Mouse (Mus musculus): ENCODE data around the gene Gm43951. TPM values are rescaled to one million over a fixed set of nuclear protein-coding genes. Genes with fewer than 3 reads are reported as not detected.
A peak's percentile ranks its signal among the peaks of the same experiment; 100 is the strongest.

The Gm43951 gene
- polyA plus RNA-seq, 1 experiment, result 2.8 TPM

DNA sequence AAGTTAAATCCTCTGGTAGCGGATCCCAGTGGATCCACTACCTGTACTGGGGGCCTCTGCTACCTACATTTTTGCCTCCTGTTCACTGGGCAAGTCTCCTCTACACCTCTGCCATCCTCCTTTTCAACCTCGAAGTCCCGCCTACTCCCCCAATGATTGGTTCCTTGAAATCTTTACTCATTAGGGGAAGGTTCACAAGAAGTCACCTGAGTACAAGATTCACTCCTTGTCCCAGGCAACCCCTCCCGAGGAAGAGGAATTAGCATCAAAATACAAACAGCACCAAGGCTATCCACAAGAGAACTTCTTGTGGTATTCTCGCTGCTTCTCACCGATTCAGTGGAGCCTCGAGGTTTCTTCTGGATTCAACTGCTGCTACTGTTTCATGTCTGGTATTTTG, 25.4 kb upstream of the Gm43951 start:
- no peak overlapping the region for H3K4me3 ChIP-seq (replicated peaks; ENCODE audit: insufficient read depth, low read depth, low read length)
- no peak for TF ChIP-seq CTCF (IDR thresholded peaks at IDR 0.05; ENCODE audit: borderline replicate concordance, insufficient read depth, low read depth, low read length)
- TF ChIP-seq POLR2A (IDR thresholded peaks at IDR 0.05; ENCODE audit: borderline replicate concordance, insufficient read depth, low read length), result no peak
- no peak overlapping the region for H3K27ac ChIP-seq (ENCODE audit: insufficient read depth, low read length)
- no peak for DNase-seq
- 94% methylated on average over 7 of the region's 7 CpGs for WGBS
- no peaks in the 10 kb centered on the region for H3K27me3 ChIP-seq (ENCODE audit: control insufficient read depth, insufficient read depth, low read length)
- no peaks in the 10 kb centered on the region for H3K4me1 ChIP-seq (ENCODE audit: control insufficient read depth, insufficient read depth, low read length)

DNA sequence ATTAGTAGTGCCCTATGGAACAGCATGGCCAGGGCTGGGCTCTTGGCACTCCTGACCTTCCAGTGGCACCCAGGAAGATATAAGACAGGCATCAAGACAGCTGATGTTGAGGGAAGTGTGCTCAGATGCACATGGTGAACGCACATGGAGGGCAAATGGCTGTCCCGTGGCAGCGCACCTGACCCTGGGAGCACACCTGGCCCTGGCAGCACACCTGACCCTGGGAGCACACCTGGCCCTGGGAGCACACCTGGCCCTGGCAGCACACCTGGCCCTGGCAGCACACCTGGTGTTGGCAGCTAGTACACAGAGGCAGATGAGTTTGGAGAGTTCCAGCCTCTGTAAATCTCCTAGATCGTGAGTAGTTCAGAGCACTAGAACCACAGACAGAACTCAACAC, 21.9 kb upstream of the Gm43951 start:
- H3K4me3 ChIP-seq (replicated peaks; ENCODE audit: insufficient read depth, low read depth, low read length), result no peak overlapping the region
- DNase-seq, result no peak
- H3K27me3 ChIP-seq (ENCODE audit: control insufficient read depth, insufficient read depth, low read length), result no peaks in the 10 kb centered on the region
- TF ChIP-seq POLR2A (IDR thresholded peaks at IDR 0.05; ENCODE audit: borderline replicate concordance, insufficient read depth, low read length) (no peak), CTCF (IDR thresholded peaks at IDR 0.05; ENCODE audit: borderline replicate concordance, insufficient read depth, low read depth, low read length) (no peak)
- H3K27ac ChIP-seq (ENCODE audit: insufficient read depth, low read length), result no peak overlapping the region
- peaks cover 8% of the 10 kb centered on the region for H3K4me1 ChIP-seq (ENCODE audit: control insufficient read depth, insufficient read depth, low read length)
- WGBS, result 90% methylated on average over 4 of the region's 4 CpGs

DNA sequence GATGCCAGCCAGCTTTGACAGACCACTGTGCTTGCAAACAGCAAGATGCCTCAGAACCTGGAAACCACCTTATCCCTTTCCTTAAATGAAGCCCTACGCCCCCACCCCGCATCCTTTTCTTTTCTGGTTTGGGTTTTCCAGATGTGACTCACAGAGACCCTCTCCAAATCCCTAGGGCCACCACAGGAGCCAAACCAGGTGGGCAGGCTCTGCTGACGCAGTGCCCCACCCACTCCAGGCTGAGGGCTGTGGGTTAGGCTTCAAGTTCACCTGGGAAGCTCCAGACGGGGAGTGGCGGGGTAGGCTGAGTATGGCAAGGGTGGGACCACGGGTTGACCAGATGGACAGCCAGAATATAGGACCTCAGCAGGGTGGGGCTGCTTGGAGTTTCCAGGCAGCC, 20.3 kb upstream of the Gm43951 start:
- Histone ChIP-seq H3K4me1 (ENCODE audit: control insufficient read depth, insufficient read depth, low read length) (peaks cover 8% of the 10 kb centered on the region), H3K27me3 (ENCODE audit: control insufficient read depth, insufficient read depth, low read length) (no peaks in the 10 kb centered on the region), H3K4me3 (replicated peaks; ENCODE audit: insufficient read depth, low read depth, low read length) (no peak overlapping the region), H3K27ac (ENCODE audit: insufficient read depth, low read length) (no peak overlapping the region)
- DNase-seq, result no peak
- TF ChIP-seq POLR2A (IDR thresholded peaks at IDR 0.05; ENCODE audit: borderline replicate concordance, insufficient read depth, low read length) (no peak), CTCF (IDR thresholded peaks at IDR 0.05; ENCODE audit: borderline replicate concordance, insufficient read depth, low read depth, low read length) (no peak)
- WGBS, result 79% methylated on average over 6 of the region's 6 CpGs

DNA sequence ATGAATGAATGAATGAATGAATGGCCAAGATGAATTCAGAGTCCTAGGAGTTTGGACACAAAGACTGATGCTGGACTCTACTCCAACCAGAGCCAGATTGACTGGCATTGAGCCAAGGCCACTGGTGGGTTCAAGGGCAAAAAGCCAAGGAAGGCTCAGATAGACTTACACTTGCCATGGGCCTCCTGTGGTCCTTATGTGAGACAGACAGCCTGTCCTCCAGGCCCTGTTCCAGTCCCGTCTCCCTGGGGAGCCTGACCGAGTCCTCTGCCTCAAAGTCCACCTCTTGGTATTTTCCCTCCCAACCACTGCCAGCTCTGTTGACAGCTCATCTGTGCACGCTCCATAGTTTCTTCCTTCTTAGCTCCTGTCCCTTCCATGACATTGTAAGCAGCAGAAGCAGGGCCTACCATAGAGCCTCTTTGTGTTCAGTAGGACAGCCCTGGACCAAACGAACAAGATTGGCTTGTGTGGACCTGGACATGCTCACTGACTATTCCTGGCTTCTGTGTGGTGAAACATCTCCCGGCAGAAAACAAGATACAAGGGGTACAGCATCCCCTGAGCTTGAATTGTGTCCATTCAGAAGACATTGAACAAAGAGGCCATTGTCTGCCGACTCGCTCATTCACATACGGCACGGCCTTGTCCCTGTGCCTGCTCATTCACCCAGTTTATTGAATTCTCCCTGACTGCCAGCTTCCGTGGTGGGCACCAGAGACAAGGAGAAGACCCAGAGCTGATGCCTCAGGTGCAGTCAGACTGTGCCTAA, 19.6 kb upstream of the Gm43951 start:
- DNase-seq, result peak; percentile 60 to 76
- Histone ChIP-seq H3K4me1 (ENCODE audit: control insufficient read depth, insufficient read depth, low read length) (peaks cover 8% of the 10 kb centered on the region), H3K27me3 (ENCODE audit: control insufficient read depth, insufficient read depth, low read length) (no peaks in the 10 kb centered on the region), H3K27ac (ENCODE audit: insufficient read depth, low read length) (no peak overlapping the region), H3K4me3 (replicated peaks; ENCODE audit: insufficient read depth, low read depth, low read length) (no peak overlapping the region)
- 31% methylated on average over 10 of the region's 10 CpGs for WGBS
- TF ChIP-seq POLR2A (IDR thresholded peaks at IDR 0.05; ENCODE audit: borderline replicate concordance, insufficient read depth, low read length) (no peak), CTCF (IDR thresholded peaks at IDR 0.05; ENCODE audit: borderline replicate concordance, insufficient read depth, low read depth, low read length) (no peak)

DNA sequence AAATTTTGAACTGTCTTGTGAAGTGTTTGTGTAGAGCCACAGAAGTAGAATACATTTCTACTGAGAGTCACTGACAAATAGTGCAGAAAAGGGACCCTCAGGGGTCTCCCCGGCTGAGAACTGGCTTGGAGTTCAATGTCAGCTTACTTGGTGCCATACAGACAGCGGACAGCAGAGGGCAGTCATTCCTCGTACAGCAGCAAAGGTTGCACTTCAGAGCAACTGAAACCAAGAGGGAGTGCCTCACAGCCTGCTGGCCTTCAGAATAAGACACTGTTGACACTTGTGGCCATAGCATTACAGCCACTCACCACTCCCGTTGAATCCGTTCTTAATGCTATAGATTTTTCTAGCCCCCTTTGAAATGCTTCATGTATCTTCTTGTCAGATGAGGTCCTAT, 18.2 kb upstream of the Gm43951 start:
- DNase-seq, result peak; percentile 68 to 81

DNA sequence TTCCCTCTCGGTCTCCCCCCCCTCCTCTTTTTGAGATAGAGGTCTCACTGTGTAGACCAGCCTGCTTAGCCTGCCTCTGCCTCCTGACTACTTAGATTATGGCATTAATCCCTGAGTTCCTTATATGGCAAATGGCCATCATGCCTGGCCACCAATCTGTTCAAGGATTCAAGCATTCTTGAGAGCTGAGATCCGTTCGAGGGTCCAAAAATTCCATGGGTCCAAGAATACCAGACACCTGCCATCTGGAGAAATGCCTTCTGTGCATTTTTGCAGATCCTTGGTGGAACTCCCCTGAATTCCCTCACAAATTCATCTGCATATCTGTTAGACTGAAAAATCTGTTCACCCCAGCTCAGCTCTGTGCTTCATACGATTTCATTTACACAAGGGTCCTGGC, 16.8 kb upstream of the Gm43951 start:
- Histone ChIP-seq H3K27me3 (ENCODE audit: control insufficient read depth, insufficient read depth, low read length) (no peaks in the 10 kb centered on the region), H3K4me1 (ENCODE audit: control insufficient read depth, insufficient read depth, low read length) (peaks cover 8% of the 10 kb centered on the region), H3K4me3 (replicated peaks; ENCODE audit: insufficient read depth, low read depth, low read length) (no peak overlapping the region), H3K27ac (ENCODE audit: insufficient read depth, low read length) (no peak overlapping the region)
- 66% methylated on average over 4 of the region's 4 CpGs for WGBS
- TF ChIP-seq CTCF (IDR thresholded peaks at IDR 0.05; ENCODE audit: borderline replicate concordance, insufficient read depth, low read depth, low read length) (no peak), POLR2A (IDR thresholded peaks at IDR 0.05; ENCODE audit: borderline replicate concordance, insufficient read depth, low read length) (no peak)
- no peak for DNase-seq

More for the DNA sequence above, 18.2 kb upstream of the Gm43951 start:
- H3K27ac ChIP-seq (ENCODE audit: insufficient read depth, low read length), result no peak overlapping the region
- no peak overlapping the region for H3K4me3 ChIP-seq (replicated peaks; ENCODE audit: insufficient read depth, low read depth, low read length)
- peak; percentile 94 for TF ChIP-seq CTCF (IDR thresholded peaks at IDR 0.05; ENCODE audit: borderline replicate concordance, insufficient read depth, low read depth, low read length)
- no peak for TF ChIP-seq POLR2A (IDR thresholded peaks at IDR 0.05; ENCODE audit: borderline replicate concordance, insufficient read depth, low read length)
- no peaks in the 10 kb centered on the region for H3K27me3 ChIP-seq (ENCODE audit: control insufficient read depth, insufficient read depth, low read length)
- WGBS, result 9% methylated on average over 5 of the region's 5 CpGs
- H3K4me1 ChIP-seq (ENCODE audit: control insufficient read depth, insufficient read depth, low read length), result peaks cover 8% of the 10 kb centered on the region

DNA sequence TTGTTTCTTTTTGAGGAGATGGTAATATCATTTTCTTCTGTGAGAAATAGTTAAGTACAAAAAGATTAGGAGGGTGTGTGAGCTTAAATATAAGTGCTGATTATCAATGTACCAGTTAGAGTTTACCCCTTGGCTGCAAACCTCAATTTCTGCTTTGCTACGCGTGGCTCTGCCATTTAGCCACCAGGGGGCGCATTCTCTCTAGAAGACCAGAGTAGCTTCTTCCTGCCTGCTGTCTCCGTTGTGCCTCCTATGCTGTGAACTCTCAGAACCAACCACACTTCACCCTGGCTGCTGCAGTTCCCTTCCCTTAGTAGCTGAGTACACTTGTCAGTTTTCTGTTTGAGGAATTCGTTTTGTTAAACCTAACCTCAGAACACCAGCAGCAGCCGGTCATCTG, 14.6 kb upstream of the Gm43951 start:
- Histone ChIP-seq H3K4me3 (replicated peaks; ENCODE audit: insufficient read depth, low read depth, low read length) (no peak overlapping the region), H3K4me1 (ENCODE audit: control insufficient read depth, insufficient read depth, low read length) (peaks cover 4% of the 10 kb centered on the region), H3K27ac (ENCODE audit: insufficient read depth, low read length) (no peak overlapping the region), H3K27me3 (ENCODE audit: control insufficient read depth, insufficient read depth, low read length) (no peaks in the 10 kb centered on the region)
- TF ChIP-seq POLR2A (IDR thresholded peaks at IDR 0.05; ENCODE audit: borderline replicate concordance, insufficient read depth, low read length), result no peak
- peak; percentile 83 for TF ChIP-seq CTCF (IDR thresholded peaks at IDR 0.05; ENCODE audit: borderline replicate concordance, insufficient read depth, low read depth, low read length)
- 21% methylated on average over 6 of the region's 6 CpGs for WGBS
- peak; percentile 51 to 60 for DNase-seq

DNA sequence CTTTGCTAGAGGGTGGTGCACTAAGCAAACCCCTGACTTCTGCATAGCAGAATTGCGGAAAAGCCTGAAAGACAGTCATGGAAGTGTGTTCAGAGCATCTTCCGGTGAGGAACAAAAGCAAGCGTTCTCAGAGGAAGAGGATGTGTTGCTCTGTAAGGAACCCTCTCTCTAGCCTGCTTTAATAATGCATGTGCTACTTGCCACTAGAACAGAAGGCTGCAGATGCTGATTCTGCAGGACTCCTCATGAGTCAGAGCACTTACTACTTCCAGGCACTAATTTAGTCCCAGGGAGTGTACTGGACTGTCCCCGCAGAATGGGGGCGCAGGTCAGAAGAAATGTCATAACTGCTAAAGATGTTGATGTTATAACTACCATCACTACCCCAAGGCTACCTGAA, 10.5 kb upstream of the Gm43951 start:
- no peaks in the 10 kb centered on the region for H3K4me1 ChIP-seq (ENCODE audit: control insufficient read depth, insufficient read depth, low read length)
- H3K27me3 ChIP-seq (ENCODE audit: control insufficient read depth, insufficient read depth, low read length), result no peaks in the 10 kb centered on the region
- H3K27ac ChIP-seq (ENCODE audit: insufficient read depth, low read length), result no peak overlapping the region
- DNase-seq, result no peak
- no peak overlapping the region for H3K4me3 ChIP-seq (replicated peaks; ENCODE audit: insufficient read depth, low read depth, low read length)
- no peak for TF ChIP-seq CTCF (IDR thresholded peaks at IDR 0.05; ENCODE audit: borderline replicate concordance, insufficient read depth, low read depth, low read length)
- no peak for TF ChIP-seq POLR2A (IDR thresholded peaks at IDR 0.05; ENCODE audit: borderline replicate concordance, insufficient read depth, low read length)
- 74% methylated on average over 5 of the region's 5 CpGs for WGBS

Data from cerebellum, adult 2 months (tissue).